Mouse (Mus musculus) intestine, embryonic 14.5 days (tissue): ENCODE data around the gene Tmem107. TPM values are rescaled to one million over a fixed set of nuclear protein-coding genes. Genes with fewer than 3 reads are reported as not detected.

ENCODE experiments used
- ATAC-seq: fragments of 200-750 bp; cut with Nextera tagmentation; replicated peaks from 2 replicates; pipeline ENCODE4 v1.8.0; 2017; ENCODE audit warnings: low read depth, moderate number of reproducible peaks, moderate TSS enrichment, moderate library complexity; ENCODE audit not compliant: low FRiP score, low TSS enrichment
- DNase-seq: peaks from one replicate; pipeline ENCODE4 v3.0.0-alpha.2; 2018; ENCODE audit warnings: low spot score
- H3K27ac ChIP-seq: fragments of 300-500 bp; sonication (generic); 2 replicates; pipeline ENCODE4 v1.5.1; 2014; ENCODE audit warnings: low read depth, mild to moderate bottlenecking, control low read depth
- H3K27me3 ChIP-seq: fragments of 300-500 bp; sonication (generic); replicated peaks from 2 replicates; pipeline ENCODE4 v1.6.1; 2014; ENCODE audit warnings: low read length, control low read depth; ENCODE audit not compliant: control insufficient read depth, insufficient read depth
- H3K36me3 ChIP-seq: fragments of 300-500 bp; sonication (generic); 2 replicates; pipeline ENCODE4 v1.6.1; 2014; ENCODE audit warnings: low read length, control low read depth; ENCODE audit not compliant: control insufficient read depth, insufficient read depth
- H3K4me1 ChIP-seq: fragments of 300-500 bp; sonication (generic); replicated peaks from 2 replicates; pipeline ENCODE4 v1.6.1; 2014; ENCODE audit warnings: low read length, control low read depth, mixed read lengths; ENCODE audit not compliant: control insufficient read depth, insufficient read depth
- H3K4me2 ChIP-seq: fragments of 300-500 bp; sonication (generic); 2 replicates; pipeline ENCODE4 v1.6.1; 2014; ENCODE audit warnings: low read length
- H3K4me3 ChIP-seq: fragments of 300-500 bp; sonication (generic); 2 replicates; pipeline ENCODE4 v1.5.1; 2014; ENCODE audit warnings: low read depth, low read length, control low read depth, mixed read lengths
- H3K9ac ChIP-seq: fragments of 300-500 bp; sonication (generic); 2 replicates; pipeline ENCODE4 v1.6.1; 2014; ENCODE audit warnings: mild to moderate bottlenecking, low read length
- H3K9me3 ChIP-seq: fragments of 300-500 bp; sonication (generic); 2 replicates; pipeline ENCODE4 v1.6.1; 2016; ENCODE audit warnings: low read length, control low read depth; ENCODE audit not compliant: control insufficient read depth
- WGBS: fragments of 180-500 bp; shearing (Covaris S2); extraction: QIAGEN DNeasy Blood & Tissue Kit; methylation state at CpG from one replicate; pipeline ENCODE4 v1.1.7; 2014; 5-methylcytosine and 5-hydroxymethylcytosine counted together
- polyA plus RNA-seq: library from polyadenylated mRNA; unstranded; fragments of >200 nt; fragmentation: Nextera tagmentation; extraction: Ambion mirVana; gene quantifications from 2 replicates; pipeline ENCODE4 v1.2.1, GENCODE M21; 2014

Gene Tmem107
- polyA plus RNA-seq, 1 experiment from 2014 or later: 50.1 TPM

GRCm38 (mm10) chr11:69096987-69097900 is 26.6 kb downstream of the Tmem107 start:
- H3K9me3 ChIP-seq: no peaks in the 10 kb centered on the region
- peak overlapping the region; percentile 68 for H3K4me3 ChIP-seq
- H3K4me2 ChIP-seq: peak overlapping the region; percentile 98
- 3% methylated on average over 28 of the region's 29 CpGs for WGBS
- H3K9ac ChIP-seq: peak overlapping the region; percentile 47
- H3K36me3 ChIP-seq: peaks cover 24% of the 10 kb centered on the region
- H3K4me1 ChIP-seq: peaks cover 43% of the 10 kb centered on the region
- peak; percentile 33 for ATAC-seq
- H3K27me3 ChIP-seq: no peaks in the 10 kb centered on the region
- peak; percentile 97 for DNase-seq
- H3K27ac ChIP-seq: peak overlapping the region; percentile 92

DNA sequence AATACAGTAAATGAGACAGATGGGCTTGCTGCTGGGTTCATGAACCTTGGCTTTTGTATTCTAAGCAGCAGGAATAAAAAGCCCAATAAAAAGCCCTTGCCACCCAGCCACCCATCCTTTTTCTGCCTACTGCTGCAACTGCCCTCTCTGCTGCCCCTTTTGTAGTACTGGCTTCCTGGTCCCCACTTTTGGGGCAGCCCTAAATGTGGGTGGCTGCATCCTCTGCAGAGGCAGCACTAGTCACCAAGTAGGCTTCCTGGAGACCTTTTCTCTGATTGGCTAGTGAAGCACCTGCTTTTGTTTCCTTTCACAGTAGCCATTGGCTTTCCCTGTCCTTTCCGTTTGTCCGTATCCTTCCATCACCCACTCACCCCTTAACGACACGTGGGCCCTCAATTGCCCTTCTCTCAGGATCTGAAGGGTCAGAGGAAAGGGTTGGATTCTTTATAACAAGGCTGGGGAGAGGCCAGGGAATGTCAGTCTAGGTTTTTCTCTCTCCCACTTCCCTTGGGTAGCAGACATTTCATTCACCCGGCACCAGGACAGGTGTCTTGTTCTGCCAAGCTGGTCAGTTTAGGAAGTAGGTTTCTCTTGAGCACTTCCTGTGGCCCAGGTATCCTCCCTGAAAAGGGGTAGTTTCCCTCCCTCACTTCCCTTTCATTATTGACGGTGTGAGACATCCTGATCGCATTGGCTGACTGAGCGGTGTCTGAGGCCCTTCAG is 27.6 kb downstream of the Tmem107 start:
- Histone ChIP-seq H3K4me2 (peak overlapping the region; percentile 98), H3K9me3 (no peaks in the 10 kb centered on the region), H3K36me3 (peaks cover 27% of the 10 kb centered on the region), H3K9ac (no peak overlapping the region; the same call in 1 of the 2 replicates), H3K4me3 (peak overlapping the region; percentile 46), H3K4me1 (peaks cover 43% of the 10 kb centered on the region), H3K27me3 (no peaks in the 10 kb centered on the region), H3K27ac (peak overlapping the region; percentile 92)
- ATAC-seq (no peak), DNase-seq (no peak)
- 24% methylated on average over 8 of the region's 8 CpGs for WGBS

GRCm38 (mm10) chr11:69098762-69099091 is 28.1 kb downstream of the Tmem107 start:
- Histone ChIP-seq H3K9me3 (no peaks in the 10 kb centered on the region), H3K9ac (peak overlapping the region; percentile 51), H3K4me3 (peak overlapping the region; percentile 46), H3K4me1 (peaks cover 43% of the 10 kb centered on the region), H3K4me2 (peak overlapping the region; percentile 98), H3K27ac (peak overlapping the region; percentile 92), H3K27me3 (no peaks in the 10 kb centered on the region), H3K36me3 (peaks cover 32% of the 10 kb centered on the region)
- peak; percentile 94 for DNase-seq
- WGBS: under 1% methylated on average over 19 of the region's 19 CpGs
- peak; percentile 12 for ATAC-seq

DNA sequence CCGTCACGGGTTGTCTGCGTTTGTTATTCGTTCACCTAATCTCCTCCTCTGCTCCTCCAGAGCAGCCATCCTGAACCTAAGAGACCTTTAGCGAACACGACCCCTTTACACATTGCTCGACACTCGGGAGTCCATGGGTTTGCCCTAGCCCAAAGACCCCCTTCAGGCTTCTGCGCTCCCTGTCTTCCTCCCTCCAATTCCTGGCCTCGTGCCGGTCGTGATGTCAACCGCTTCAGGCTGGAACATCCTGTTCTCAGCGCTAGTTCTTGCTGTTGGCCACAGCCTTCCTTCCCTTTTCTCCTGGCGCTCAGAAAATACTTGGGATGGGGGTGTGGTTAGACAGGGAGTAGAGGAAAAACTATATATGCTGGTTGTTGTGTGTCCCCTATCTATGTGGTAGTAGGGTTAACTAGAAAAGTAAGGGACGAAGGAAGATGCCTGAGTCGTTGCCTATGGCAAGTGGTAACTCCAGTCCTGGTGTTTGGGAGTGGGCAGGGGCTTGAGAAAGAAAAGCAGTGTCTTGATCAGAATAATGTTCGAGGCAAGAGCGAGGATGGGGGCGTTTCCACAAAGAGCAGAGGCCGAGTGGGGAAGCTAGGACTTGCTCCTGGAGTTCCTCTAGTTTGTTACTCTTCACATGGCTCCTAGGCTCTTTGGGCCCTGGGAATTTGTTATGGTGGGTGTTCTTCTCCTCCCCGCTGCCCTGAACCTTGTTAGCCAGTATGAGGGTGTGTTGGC is 28.7 kb downstream of the Tmem107 start:
- under 1% methylated on average over 22 of the region's 22 CpGs for WGBS
- no peaks in the 10 kb centered on the region for H3K27me3 ChIP-seq
- H3K4me1 ChIP-seq: peaks cover 43% of the 10 kb centered on the region
- no peaks in the 10 kb centered on the region for H3K9me3 ChIP-seq
- peaks cover 38% of the 10 kb centered on the region for H3K36me3 ChIP-seq
- peak overlapping the region; percentile 98 for H3K4me2 ChIP-seq
- ATAC-seq: no peak
- peak overlapping the region; percentile 92 for H3K27ac ChIP-seq
- H3K9ac ChIP-seq: peak overlapping the region; percentile 51
- H3K4me3 ChIP-seq: peak overlapping the region; percentile 46
- DNase-seq: peak; percentile 84

- peak; percentile 26 for ATAC-seq
- H3K4me2 ChIP-seq: peak overlapping the region; percentile 98
- peak overlapping the region; percentile 92 for H3K27ac ChIP-seq
- under 1% methylated on average over 23 of the region's 23 CpGs for WGBS
- no peaks in the 10 kb centered on the region for H3K27me3 ChIP-seq
- peak overlapping the region; percentile 46 for H3K4me3 ChIP-seq
- peaks cover 44% of the 10 kb centered on the region for H3K36me3 ChIP-seq
- DNase-seq: peak; percentile 89
- peak overlapping the region; percentile 51 for H3K9ac ChIP-seq
- H3K4me1 ChIP-seq: peaks cover 43% of the 10 kb centered on the region
- no peaks in the 10 kb centered on the region for H3K9me3 ChIP-seq
Observed at GRCm38 (mm10) chr11:69099915-69100345, 29.3 kb downstream of the Tmem107 start.

DNA sequence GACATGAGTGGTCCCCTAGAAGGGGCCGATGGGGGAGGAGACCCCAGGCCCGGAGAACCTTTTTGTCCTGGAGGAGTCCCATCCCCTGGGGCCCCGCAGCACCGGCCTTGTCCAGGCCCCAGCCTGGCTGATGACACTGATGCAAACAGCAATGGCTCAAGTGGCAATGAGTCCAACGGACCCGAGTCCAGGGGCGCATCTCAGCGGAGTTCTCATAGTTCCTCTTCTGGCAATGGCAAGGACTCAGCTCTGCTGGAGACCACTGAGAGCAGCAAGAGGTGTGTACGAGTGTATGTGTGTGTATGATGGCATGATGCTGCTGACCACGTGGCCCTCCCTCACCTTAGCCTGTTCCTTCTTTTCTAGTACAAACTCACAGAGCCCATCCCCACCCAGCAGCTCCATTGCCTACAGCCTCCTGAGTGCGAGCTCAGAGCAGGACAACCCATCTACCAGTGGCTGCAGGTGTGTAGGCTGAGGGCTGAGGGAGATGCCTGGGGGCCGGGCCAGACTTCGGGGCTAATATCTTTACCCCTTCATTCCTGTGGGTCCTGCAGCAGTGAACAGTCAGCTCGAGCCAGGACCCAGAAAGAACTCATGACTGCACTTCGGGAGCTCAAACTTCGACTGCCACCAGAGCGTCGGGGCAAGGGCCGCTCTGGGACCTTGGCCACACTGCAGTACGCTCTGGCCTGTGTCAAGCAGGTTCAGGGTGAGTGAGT is 30.2 kb downstream of the Tmem107 start:
- DNase-seq (no peak), ATAC-seq (no peak)
- H3K27ac ChIP-seq: 0 out of 2 replicates have a peak overlapping the region, but pooled peaks have one; percentile 92
- peaks cover 40% of the 10 kb centered on the region for H3K4me1 ChIP-seq
- H3K9me3 ChIP-seq: no peaks in the 10 kb centered on the region
- peak overlapping the region; percentile 98 for H3K4me2 ChIP-seq
- H3K36me3 ChIP-seq: peaks cover 53% of the 10 kb centered on the region
- WGBS: 90% methylated on average over 20 of the region's 20 CpGs
- H3K9ac ChIP-seq: peak overlapping the region; percentile 32; the same call in 1 of the 2 replicates
- H3K27me3 ChIP-seq: no peaks in the 10 kb centered on the region
- peak overlapping the region; percentile 46 for H3K4me3 ChIP-seq

DNA sequence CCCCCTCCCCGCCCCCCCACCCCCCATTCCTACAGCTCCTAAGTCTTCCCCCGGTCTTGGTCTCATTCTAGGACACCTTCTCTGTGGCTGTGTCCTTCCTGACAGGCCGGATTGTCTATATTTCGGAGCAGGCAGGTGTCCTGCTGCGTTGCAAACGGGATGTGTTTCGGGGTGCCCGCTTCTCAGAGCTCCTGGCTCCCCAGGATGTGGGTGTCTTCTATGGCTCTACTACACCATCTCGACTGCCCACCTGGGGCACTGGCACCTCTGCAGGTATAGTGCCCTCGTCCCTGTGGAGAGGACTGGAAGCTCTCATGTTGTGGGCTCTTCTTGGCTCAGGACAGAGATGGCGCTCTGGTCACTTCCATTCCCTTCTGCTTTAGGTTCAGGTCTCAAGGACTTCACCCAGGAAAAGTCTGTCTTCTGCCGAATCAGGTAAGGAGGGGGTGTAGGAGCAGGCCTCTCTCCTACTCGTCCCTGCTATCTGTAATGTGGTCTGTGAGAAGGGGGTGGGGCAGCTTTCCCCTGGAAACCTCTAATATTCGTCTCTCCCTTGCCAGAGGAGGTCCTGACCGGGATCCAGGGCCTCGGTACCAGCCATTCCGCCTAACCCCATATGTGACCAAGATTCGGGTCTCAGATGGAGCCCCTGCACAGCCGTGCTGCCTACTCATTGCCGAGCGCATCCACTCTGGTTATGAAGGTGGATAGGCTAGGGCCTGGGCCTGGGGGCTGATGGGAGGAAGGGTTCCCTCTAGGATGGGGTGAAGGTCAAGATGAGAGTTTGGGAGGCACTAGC is 31.2 kb downstream of the Tmem107 start:
- H3K9ac ChIP-seq: no peak overlapping the region
- WGBS: 90% methylated on average over 21 of the region's 21 CpGs
- no peak for DNase-seq
- no peak overlapping the region for H3K27ac ChIP-seq
- no peaks in the 10 kb centered on the region for H3K27me3 ChIP-seq
- peaks cover 60% of the 10 kb centered on the region for H3K36me3 ChIP-seq
- H3K4me3 ChIP-seq: no peak overlapping the region
- peaks cover 31% of the 10 kb centered on the region for H3K4me1 ChIP-seq
- no peak for ATAC-seq
- H3K4me2 ChIP-seq: no peak overlapping the region
- H3K9me3 ChIP-seq: no peaks in the 10 kb centered on the region
